Mouse (Mus musculus): ENCODE results near the gene Sh2d2a.

GRCm38 (mm10) chr3:87838622-87839021 lies 7.9 kb upstream of the Sh2d2a start:
- peak; percentile 99 for TF ChIP-seq CTCF (conservative IDR thresholded peaks at IDR 0.05; ENCODE audit: low read length)
- no peak for TF ChIP-seq NANOG (IDR thresholded peaks at IDR 0.05; ENCODE audit: borderline replicate concordance, low read length)
